Mouse (Mus musculus) bone marrow, adult 2 months (tissue): ENCODE results near the gene C2cd5.

Source experiments
- CTCF ChIP-seq: fragments of 200-500 bp; IDR thresholded peaks from 2 replicates; pipeline ENCODE4 v1.5.1; 2011; ENCODE audit warnings: low read length, control low read depth; ENCODE audit not compliant: control insufficient read depth, insufficient read depth
- POLR2A ChIP-seq: fragments of 200-500 bp; IDR thresholded peaks from 2 replicates; pipeline ENCODE4 v1.6.1; 2011; ENCODE audit warnings: low read depth, mild to moderate bottlenecking, control low read depth, low read length, borderline replicate concordance; ENCODE audit not compliant: control insufficient read depth

DNA sequence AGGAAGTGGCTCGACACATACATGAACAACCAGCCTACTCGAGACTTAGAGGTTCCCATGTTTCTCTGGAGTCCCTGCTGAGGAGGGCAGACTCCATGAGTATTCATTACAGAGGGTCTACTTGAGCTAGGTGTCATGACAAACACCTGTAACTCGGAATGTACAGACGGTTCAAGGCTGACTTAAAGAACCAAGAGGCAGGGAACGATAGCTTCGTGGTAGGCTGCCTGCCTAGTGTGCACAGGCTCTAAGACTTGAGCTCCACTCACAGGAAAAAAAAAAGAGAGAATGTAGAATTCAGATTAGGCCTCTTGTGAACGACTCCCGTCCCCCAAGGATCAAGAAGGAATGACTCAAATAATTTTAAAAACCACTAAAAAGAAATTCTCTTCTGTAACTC lies 78.2 kb downstream of the C2cd5 start:
- TF ChIP-seq POLR2A (no peak), CTCF (no peak)
